Mouse (Mus musculus) lung, postnatal 10 days (tissue): ENCODE measurements around the gene Ccdc40.

Source experiments
- DNase-seq: peaks from one replicate; pipeline ENCODE4 v3.0.0; 2021

Gene Ccdc40

DNA sequence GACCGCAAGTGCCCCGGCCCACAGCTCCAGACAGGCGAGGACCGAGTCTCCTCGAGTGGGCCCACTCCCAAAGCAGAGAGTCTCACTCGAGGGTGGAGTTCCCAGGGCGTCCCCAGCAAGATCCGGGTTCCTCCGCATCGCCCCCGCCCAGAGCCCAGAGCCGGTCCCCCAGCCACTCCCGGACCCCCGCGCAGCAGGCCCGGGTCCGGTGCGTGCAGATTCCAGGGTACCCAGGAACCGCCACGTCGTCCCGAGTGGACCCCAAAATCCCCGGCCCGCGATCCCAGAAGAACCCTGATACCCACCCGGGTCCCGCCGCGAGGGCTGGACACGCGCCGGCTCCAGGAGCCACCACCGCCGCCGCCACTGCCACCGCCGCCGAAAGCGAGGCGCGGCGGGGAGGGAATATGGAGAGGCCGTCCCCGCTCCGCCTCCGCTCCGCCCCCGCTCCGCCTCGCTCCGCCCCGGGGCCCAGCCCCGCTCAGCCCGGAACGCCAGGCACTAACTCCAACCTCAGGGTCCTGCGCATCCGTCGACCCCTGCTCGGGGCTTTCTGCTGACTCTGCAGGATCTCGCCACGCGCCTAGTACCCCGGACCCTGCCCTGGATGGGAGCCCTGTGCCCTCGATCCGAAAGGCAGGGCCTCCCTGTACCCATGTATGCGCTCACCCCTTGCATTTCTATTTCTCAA is at the start of gene Ccdc40, which contains the start of gene Tbc1d16:
Ccdc40 (plus strand) TSS at position 482 of the 691 bp plus-strand sequence.
Tbc1d16 (minus strand) TSS at position 409 of the 691 bp plus-strand sequence.
- peak; percentile 78 for DNase-seq

- DNase-seq: no peak
Measured at GRCm38 (mm10) chr11:119180824-119181582, 47.4 kb upstream of the Ccdc40 start.

DNA sequence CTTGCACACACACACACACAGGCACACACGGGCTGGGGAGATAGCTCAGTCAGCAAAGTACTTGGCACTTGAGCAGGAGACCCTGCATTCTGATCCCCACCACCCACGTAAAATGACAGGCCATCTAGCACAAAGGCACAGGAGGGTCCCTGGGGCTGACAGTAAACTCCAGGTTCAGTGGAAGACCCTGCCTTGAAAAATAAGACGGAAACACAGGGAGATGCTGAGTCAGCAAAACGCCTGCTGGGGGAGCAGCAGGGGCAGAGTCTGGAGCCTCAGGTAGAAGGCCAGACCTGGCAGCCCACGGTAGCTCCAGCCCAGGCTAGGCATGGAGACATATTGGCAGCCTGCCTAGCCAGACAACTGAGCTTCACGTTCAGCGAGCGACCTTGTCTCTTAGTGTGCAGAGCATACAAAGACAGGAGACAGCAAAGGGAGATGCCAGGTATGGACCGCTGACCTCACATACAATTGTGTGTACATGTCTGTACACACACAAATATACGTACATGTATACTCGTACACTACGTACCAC is 46.4 kb upstream of the Ccdc40 start:
- DNase-seq: no peak

GRCm38 (mm10) chr11:119183684-119184310 is 44.6 kb upstream of the Ccdc40 start:
- no peak for DNase-seq

- DNase-seq: peak; percentile 55
Measured at GRCm38 (mm10) chr11:119186381-119186780, 42.0 kb upstream of the Ccdc40 start.

GRCm38 (mm10) chr11:119186989-119187799 is 41.2 kb upstream of the Ccdc40 start:
- DNase-seq: peak; percentile 84

DNA sequence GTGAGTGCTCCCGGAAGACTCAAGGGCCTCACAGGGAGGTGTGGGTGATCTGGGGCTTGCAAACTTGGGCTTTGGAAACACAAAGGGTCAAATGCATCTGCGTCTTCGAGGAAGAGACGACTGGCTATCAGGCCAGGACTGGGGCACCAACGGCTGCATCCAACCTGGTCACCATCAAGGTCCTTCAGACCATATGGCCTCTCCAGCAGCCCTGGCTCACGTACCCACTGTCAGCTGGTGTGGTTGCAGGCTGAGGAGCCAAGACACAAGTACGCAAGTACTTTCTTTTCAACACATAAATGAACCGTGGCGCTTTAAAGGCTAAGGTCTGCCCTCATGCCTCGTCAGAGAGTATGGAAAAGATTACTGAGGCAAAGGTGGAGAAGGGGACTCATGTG is 40.6 kb upstream of the Ccdc40 start:
- no peak for DNase-seq

- peak; percentile 64 for DNase-seq
Measured at GRCm38 (mm10) chr11:119188389-119188788, 40.0 kb upstream of the Ccdc40 start.

GRCm38 (mm10) chr11:119189319-119189718 is 39.1 kb upstream of the Ccdc40 start:
- no peak for DNase-seq

DNA sequence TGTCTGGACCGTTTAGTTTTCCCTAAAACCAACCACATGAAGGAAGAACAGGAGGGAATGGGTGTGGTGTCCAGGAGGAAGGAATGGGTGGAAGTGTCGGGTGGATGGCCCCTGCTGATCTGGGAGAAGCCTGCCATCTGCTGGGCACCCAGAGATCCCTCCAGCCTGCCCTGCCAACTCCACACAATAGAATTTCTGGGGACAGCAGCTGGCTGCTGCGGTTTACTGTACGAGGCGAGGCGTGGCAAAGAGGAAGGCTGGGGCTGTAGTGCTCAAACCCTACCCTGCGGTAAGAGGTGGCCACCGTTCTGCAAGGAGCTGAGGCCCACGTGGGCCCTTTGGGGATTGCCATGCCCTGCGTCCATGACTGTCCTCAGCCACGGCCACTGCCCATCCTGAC is 37.9 kb upstream of the Ccdc40 start:
- peak; percentile 90 for DNase-seq

DNA sequence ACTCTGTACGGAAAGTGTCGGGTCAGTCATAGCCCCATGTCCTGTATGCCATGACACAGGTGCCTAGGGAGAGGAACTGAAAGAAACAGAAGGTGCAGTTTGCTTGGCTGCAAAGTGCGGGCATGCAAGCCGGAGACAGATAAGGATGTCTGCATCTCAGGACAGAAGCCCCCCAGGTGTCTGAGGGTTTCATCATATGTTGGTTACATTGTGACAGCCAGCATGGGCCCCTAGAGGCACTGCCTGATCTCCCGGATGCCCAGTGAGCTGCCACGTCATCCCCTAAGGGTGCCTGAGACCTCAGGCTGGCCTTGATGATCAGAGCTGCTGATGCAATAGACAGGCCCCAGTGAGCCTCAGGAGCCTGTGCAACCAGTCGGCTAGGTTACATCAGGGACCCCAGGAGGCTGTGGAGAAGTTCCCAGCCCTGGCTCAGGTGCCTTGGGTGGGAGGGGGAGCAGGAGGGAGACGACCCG is 36.7 kb upstream of the Ccdc40 start:
- no peak for DNase-seq

- no peak for DNase-seq
Measured at GRCm38 (mm10) chr11:119192176-119192575, 36.2 kb upstream of the Ccdc40 start.

DNA sequence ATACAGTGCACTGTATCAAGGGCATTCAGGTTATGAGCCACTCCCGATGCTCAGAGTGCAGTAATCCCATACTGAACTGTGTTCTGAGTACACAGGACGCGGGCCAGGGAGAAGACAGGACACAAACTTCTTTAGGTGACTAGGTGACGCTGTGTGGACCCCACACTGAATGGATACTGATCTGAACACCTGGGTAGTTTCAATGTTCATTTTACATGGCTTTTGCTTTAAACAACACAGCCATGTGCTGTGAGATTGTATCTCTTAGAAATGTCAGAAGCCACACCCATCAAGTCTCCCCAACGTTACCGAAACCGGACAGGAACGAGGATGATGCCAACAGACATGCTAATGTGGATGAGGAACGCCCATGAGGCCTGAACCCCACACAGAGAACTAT is 35.8 kb upstream of the Ccdc40 start:
- no peak for DNase-seq

DNA sequence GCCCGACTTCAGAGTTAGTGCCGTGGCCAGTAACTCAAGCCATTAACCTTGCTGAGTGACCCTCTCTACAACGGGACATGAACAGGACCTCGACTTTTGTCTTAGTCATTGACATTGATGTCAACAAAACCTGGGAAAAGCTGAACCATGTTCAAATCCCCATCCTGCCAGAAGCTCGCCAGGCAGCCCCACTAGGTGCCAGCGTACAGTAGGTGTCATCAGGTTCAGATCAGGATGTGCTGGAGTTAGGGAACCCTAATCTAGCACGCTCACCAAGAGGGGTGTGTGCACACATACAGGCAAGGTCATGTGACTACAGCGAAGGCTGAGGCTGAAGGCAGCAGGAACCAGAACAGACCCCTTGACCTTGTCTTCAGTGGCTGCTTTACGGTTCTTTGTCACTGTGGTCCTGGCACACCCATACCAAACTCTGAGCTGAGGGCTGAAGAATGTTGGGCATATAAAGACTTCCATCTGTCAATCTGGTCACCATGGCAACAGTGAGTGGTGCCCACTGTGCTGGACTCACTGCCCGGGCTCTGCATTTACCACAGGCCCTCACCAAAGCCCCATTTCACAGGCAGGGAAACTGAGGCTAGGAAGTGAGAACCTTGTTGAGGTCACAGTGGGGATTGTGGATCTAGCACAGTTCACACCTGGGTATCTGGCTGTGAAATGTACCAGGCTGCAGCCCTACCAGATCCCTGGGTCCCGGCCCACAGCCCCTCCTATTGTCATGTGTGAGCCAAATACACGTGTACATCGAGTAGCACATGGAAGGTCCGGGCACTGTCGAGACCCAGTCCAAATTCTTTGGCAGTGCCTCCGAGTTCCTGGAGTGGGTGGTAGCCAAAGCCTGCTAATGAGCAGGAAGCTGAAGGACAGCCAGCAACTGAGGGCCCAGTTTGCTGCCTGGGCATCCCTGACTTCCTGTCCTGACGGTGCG is 30.5 kb upstream of the Ccdc40 start:
- DNase-seq: no peak

DNA sequence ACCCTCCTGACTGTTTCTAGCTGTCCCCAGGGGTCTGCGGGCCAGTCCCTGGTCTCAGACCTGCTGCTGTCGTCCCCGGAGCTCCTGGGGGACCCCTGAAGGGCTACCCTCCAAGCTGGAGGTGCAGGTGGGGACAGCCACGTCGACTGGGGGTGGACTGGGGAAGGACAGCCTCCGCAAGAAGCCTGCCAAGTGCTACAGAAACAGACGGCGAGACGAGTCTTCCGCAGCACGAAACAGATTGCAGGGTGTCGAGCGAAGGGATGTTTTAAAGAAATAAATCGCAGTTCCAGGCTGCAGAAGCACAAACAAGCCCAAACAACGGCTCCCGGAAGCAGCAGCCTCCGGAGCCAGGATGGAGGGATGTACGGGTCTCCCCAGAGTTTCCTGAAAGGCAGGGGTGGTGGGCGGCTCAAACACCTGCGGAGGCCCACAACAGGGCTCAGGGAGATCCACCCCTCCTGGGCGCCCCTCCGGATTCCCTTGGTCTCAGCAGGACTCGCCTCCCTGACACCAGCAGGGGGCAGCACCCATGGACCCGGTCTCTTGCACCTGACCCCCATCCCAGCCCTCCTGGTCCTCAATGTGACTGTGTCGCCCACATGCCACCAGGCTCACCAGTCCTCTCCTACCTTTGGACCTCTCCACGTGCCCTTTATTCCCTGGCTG is 29.7 kb upstream of the Ccdc40 start:
- peak; percentile 62 for DNase-seq

DNA sequence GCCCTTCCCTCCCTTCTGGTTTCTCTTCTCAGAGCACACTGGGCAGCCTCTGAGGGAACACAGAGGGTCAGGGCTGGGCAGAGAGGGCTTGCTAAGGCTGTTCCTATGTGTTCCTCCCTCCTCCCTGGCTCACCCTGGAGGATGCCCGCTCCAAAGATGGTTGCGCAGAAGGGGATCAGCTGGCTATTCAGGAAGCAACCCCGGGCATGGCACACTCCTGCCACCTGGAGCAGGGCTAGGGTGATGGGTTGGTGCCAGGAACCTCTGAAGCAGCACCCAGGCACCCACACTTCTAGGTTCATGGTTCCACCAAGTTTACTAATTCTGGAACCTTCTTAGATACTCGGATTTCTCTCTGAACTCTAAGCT is 29.2 kb upstream of the Ccdc40 start:
- no peak for DNase-seq

DNA sequence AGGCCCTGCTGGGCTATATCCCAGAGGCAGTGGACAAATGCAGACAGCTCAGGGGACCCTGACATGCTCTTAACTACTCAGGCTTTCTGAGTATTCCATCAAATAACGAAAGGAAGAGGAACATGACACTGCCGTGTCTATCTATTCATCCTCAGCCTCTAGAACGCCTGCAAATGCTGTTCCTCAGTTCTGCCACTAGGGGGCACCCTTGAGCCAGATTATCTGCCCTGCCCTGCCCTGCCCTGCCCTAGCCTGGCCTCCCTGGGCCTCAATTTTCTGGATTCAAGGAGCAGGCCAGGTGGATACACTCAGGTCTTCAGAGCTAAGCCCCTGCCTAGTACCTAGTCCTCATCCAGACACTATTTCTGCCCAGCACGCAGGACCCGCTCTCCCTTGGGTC is 24.9 kb upstream of the Ccdc40 start:
- DNase-seq: peak; percentile 60

DNA sequence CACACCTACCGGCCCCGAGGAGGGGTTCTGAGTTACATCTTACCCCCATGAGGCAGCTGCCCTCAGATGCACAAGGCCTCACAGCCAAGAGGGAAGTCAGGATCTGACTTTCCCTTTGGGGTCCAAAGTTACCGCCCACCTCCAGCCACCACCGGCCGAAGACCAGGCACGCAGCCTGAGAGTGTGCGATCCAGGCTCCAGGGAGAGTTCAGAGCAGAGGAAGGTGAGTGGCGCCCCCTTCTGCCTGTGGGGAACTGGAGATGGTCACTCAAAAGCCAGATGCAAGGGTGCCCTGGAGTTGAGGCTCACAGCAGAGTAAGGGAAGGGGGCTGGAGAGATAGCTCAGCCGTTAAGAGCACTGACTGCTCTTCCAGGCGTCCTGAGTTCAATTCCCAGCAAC is 22.6 kb upstream of the Ccdc40 start:
- no peak for DNase-seq

- peak; percentile 85 for DNase-seq
Measured at GRCm38 (mm10) chr11:119206562-119206961, 21.8 kb upstream of the Ccdc40 start.

DNA sequence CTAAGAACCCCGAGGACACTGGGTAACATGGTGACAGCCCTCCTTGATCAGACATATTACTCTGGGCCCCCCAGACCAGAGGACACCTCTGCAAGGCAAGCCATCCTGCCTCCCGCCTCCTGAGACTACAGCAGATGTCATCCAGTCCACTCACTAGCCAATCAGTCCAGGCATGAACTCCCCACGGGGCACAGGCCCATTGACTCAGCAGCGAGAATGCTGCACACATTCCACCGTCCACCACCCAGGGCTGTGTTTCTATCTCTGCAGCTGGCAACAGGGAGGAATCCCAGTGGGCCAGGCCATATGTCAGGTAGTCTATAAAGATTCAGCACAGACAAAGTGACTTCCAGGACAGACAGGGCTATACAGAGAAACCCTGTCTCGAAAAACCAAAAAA is 20.4 kb upstream of the Ccdc40 start:
- no peak for DNase-seq

- no peak for DNase-seq
Measured at GRCm38 (mm10) chr11:119208870-119209370, 19.5 kb upstream of the Ccdc40 start.
